Mouse (Mus musculus): ENCODE measurements around the gene Ugt1a6b.

DNA sequence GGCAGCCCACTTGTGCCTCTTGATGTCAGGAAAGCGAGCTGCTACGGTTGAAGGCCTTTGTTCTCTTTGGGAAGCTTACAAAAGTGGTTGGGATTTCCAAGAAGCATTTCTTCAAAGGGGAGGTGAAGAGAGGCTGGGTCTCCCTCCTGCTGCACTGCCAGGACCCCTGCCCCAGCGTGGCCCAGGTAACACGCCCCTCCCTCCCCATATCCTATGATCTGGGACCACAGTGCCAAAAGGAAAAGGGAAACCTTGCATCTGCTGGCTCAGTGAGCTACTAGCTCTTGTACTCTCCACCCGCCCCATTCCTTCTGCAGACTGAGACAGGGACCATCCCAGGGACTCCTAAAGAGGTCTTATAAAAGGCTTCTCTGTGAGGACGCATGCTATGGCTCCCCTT lies 154.6 kb downstream of the Ugt1a6b start:
- no peak for TF ChIP-seq CTCF (IDR thresholded peaks at IDR 0.05; ENCODE audit: insufficient read depth, low read length)
- TF ChIP-seq POLR2A (IDR thresholded peaks at IDR 0.05; ENCODE audit: borderline replicate concordance, extremely low read depth, low read depth, low read length), result no peak
